Mouse (Mus musculus) midbrain, embryonic 16.5 days (tissue): Measurements from ENCODE around the gene H2afz. TPM values are rescaled to one million over a fixed set of nuclear protein-coding genes. Genes with fewer than 3 reads are reported as not detected.
"Not testable (repeated sequence)": the region's sequence is repeated elsewhere in the genome, so short reads cannot be mapped to it uniquely, and the experiment has no call there.

Source experiments
- ATAC-seq: fragments of 200-750 bp; cut with Nextera tagmentation; 2 replicates; pipeline ENCODE4 v1.8.0; 2017; ENCODE audit warnings: moderate TSS enrichment
- H3K27ac ChIP-seq: fragments of 300-500 bp; sonication (generic); 2 replicates; pipeline ENCODE4 v1.5.1; 2014; ENCODE audit warnings: mild to moderate bottlenecking, low read length, mixed read lengths
- H3K27me3 ChIP-seq: fragments of 300-500 bp; sonication (generic); 2 replicates; pipeline ENCODE4 v1.6.1; 2014; ENCODE audit warnings: low read depth, low read length, mixed read lengths; ENCODE audit not compliant: control insufficient read depth, insufficient read depth
- H3K36me3 ChIP-seq: fragments of 300-500 bp; sonication (generic); 2 replicates; pipeline ENCODE4 v1.6.1; 2014; ENCODE audit warnings: mild to moderate bottlenecking, low read length, moderate library complexity, mixed read lengths; ENCODE audit not compliant: control insufficient read depth, insufficient read depth
- H3K4me1 ChIP-seq: fragments of 300-500 bp; sonication (generic); 2 replicates; pipeline ENCODE4 v1.6.1; 2014; ENCODE audit warnings: mild to moderate bottlenecking, low read length, mixed read lengths; ENCODE audit not compliant: control insufficient read depth, insufficient read depth
- H3K4me2 ChIP-seq: fragments of 300-500 bp; sonication (generic); 2 replicates; pipeline ENCODE4 v1.6.1; 2014; ENCODE audit warnings: mild to moderate bottlenecking, low read length, mixed read lengths
- H3K4me3 ChIP-seq: fragments of 300-500 bp; sonication (generic); 2 replicates; pipeline ENCODE4 v1.5.1; 2014; ENCODE audit warnings: low read depth, mild to moderate bottlenecking, low read length, moderate library complexity, mixed read lengths
- H3K9ac ChIP-seq: fragments of 300-500 bp; sonication (generic); 2 replicates; pipeline ENCODE4 v1.6.1; 2014; ENCODE audit warnings: low read depth, low read length, mixed read lengths
- H3K9me3 ChIP-seq: fragments of 300-500 bp; sonication (generic); replicated peaks from 2 replicates; pipeline ENCODE4 v1.6.1; 2014; ENCODE audit warnings: mild to moderate bottlenecking, low read length, mixed read lengths; ENCODE audit not compliant: control insufficient read depth, poor library complexity, severe bottlenecking
- WGBS: fragments of 180-500 bp; shearing (Covaris S2); extraction: QIAGEN DNeasy Blood & Tissue Kit; methylation state at CpG from one replicate; pipeline ENCODE4 v1.1.7; 2014; 5-methylcytosine and 5-hydroxymethylcytosine counted together
- polyA plus RNA-seq: library from polyadenylated mRNA; unstranded; fragments of >200 nt; fragmentation: Nextera tagmentation; extraction: Ambion mirVana; gene quantifications from 2 replicates; pipeline ENCODE4 v1.2.1, GENCODE M21; 2015

The H2afz gene
- polyA plus RNA-seq, 1 experiment from 2014 or later, result 652 TPM

DNA sequence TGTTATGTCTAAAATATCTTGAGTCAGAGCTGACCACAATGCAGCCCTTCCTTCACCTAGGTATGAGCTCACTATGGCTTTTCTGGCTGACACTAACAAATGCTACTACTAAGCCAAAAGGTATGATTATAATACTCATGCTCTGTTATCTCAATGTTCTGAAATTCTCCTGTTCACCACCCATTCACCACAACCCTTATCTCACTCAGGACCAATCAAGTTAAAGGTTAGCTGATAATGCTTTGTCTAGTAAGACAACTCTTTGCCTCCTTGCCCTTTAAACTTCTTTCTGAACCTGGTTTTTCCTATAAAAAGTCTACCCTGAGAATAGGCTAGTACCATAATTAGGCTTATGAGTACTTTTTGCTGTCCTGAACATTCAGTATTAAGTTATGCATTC, 26.1 kb upstream of the H2afz start:
- no peak overlapping the region for H3K4me2 ChIP-seq
- ATAC-seq, result no peak
- no peaks in the 10 kb centered on the region for H3K27me3 ChIP-seq
- no peaks in the 10 kb centered on the region for H3K36me3 ChIP-seq
- H3K9me3 ChIP-seq, result no peaks in the 10 kb centered on the region
- H3K27ac ChIP-seq, result no peak overlapping the region
- no peak overlapping the region for H3K9ac ChIP-seq
- no peaks in the 10 kb centered on the region for H3K4me1 ChIP-seq
- H3K4me3 ChIP-seq, result no peak overlapping the region

DNA sequence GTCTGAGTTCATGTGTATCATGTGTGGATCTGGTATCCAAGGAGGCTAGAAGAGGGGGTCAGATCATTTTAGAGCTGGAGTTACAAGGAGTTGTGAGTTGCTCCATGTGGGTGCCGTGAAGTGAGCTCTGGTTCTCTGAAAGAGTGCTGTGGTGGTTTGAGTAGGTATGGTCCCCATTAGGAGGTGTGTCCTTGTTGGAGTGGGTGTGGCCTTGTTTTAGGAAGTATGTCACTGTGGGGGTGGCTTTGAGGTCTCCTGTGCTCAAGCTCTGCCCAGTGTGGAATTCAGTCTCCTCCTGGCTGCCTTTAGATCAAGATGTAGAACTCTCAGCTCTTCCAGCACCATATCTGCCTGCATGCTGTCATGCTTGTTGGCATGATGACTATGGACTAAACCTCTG, 21.3 kb upstream of the H2afz start:
- no peak for ATAC-seq
- no peak overlapping the region for H3K4me2 ChIP-seq

DNA sequence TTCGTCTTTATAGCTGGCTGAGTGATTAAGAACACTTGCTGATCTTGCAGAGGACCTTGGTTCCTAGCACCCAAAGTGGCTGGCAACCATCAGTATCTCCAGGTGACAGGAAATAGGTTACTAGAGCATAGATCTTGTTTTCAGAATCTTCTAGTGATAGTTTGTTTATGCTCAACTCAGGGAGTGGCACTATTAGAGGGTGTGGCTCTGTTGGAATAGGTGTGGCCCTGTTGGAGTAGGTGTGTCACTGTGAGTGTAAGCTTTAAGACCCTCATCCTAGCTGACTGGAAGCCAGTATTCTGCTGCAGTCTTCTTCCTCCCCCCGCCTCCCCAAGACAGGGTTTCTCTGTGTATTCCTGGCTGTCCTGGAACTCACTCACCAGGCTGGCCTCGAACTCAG, 20.0 kb upstream of the H2afz start:
- no peak overlapping the region for H3K4me3 ChIP-seq
- H3K9ac ChIP-seq, result no peak overlapping the region
- no peak overlapping the region for H3K4me2 ChIP-seq
- no peaks in the 10 kb centered on the region for H3K27me3 ChIP-seq
- H3K9me3 ChIP-seq, result no peaks in the 10 kb centered on the region
- no peaks in the 10 kb centered on the region for H3K4me1 ChIP-seq
- no peak for ATAC-seq
- no peak overlapping the region for H3K27ac ChIP-seq
- WGBS, result 91% methylated on average over 3 of the region's 3 CpGs
- no peaks in the 10 kb centered on the region for H3K36me3 ChIP-seq

More for the DNA sequence above, 21.3 kb upstream of the H2afz start:
- H3K27ac ChIP-seq, result no peak overlapping the region
- H3K36me3 ChIP-seq, result no peaks in the 10 kb centered on the region
- 80% methylated on average over 1 of the region's 1 CpGs for WGBS
- H3K9ac ChIP-seq, result no peak overlapping the region
- H3K27me3 ChIP-seq, result no peaks in the 10 kb centered on the region
- H3K4me1 ChIP-seq, result no peaks in the 10 kb centered on the region
- no peaks in the 10 kb centered on the region for H3K9me3 ChIP-seq
- H3K4me3 ChIP-seq, result no peak overlapping the region

DNA sequence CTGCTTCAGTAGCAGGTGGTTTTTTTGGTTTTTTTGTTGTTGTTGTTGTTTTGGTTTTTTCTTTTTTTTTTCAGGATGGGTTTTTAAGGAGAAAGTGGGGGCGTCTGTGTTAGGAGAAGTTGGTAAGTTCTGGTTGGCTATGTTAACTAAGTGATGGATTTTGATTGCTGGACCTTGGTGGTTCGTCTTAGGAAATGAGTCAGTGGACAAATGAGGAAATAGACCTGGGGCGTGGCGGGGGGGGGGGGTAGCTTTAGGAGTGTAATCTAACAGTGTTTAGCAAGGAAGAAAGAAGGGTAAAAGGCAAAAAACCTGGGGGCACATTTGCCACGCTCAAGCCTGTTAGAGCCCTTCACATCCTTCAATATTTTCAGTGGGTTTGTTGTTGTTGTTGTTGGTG, 17.7 kb upstream of the H2afz start:
- H3K4me2 ChIP-seq, result no peak overlapping the region
- 86% methylated on average over 5 of the region's 5 CpGs for WGBS
- ATAC-seq, result no peak
- no peaks in the 10 kb centered on the region for H3K27me3 ChIP-seq
- no peak overlapping the region for H3K27ac ChIP-seq
- H3K36me3 ChIP-seq, result no peaks in the 10 kb centered on the region
- no peak overlapping the region for H3K9ac ChIP-seq
- no peaks in the 10 kb centered on the region for H3K9me3 ChIP-seq
- no peak overlapping the region for H3K4me3 ChIP-seq
- no peaks in the 10 kb centered on the region for H3K4me1 ChIP-seq

DNA sequence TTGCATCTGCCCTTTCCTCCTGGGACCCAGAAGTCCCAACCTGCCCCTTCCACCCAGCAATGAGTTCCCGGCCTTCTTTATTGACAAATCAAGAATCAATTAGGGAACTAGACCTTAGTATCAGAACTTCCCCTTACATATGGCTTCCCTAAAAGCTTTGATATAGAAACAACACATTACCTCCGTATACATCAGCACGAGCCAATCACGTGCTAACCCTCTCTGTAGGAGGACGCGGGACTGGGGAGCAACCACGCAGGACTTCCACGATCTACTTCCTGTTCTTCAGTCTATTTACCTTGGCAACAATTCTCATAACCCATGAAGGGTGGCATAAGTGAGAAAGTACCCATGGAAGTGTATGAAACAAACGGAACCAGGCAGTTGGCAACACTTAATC, 15.9 kb upstream of the H2afz start:
- no peak overlapping the region for H3K9ac ChIP-seq
- 90% methylated on average over 9 of the region's 9 CpGs for WGBS
- H3K9me3 ChIP-seq, result no peaks in the 10 kb centered on the region
- H3K27me3 ChIP-seq, result no peaks in the 10 kb centered on the region
- no peak for ATAC-seq
- no peak overlapping the region for H3K27ac ChIP-seq
- no peaks in the 10 kb centered on the region for H3K4me1 ChIP-seq
- no peak overlapping the region for H3K4me3 ChIP-seq
- no peaks in the 10 kb centered on the region for H3K36me3 ChIP-seq
- no peak overlapping the region for H3K4me2 ChIP-seq

DNA sequence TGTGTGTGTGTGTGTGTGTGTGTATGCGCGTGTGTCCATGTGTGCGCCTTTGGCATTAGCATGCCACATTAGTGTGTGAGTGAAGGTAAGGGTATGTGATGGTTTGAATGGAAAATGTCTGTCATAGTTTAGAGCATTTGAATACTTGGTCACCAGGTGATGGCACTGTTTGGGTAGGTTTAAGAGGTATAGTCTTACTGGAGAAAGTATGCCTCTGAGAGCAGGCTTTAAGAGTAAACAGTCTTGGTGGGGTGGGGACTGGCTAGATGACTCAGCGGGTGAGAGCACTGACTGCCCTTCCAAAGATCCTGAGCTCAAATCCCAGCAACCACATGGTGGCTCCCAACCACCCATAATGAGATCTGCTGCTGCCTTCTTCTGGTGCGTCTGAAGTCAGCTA, 14.6 kb upstream of the H2afz start:
- WGBS, result 90% methylated on average over 5 of the region's 5 CpGs
- H3K36me3 ChIP-seq, result no peaks in the 10 kb centered on the region
- H3K4me3 ChIP-seq, result no peak overlapping the region
- no peak overlapping the region for H3K4me2 ChIP-seq
- H3K4me1 ChIP-seq, result no peaks in the 10 kb centered on the region
- H3K27me3 ChIP-seq, result no peaks in the 10 kb centered on the region
- H3K9me3 ChIP-seq, result no peaks in the 10 kb centered on the region
- no peak for ATAC-seq
- H3K27ac ChIP-seq, result no peak overlapping the region
- H3K9ac ChIP-seq, result no peak overlapping the region

DNA sequence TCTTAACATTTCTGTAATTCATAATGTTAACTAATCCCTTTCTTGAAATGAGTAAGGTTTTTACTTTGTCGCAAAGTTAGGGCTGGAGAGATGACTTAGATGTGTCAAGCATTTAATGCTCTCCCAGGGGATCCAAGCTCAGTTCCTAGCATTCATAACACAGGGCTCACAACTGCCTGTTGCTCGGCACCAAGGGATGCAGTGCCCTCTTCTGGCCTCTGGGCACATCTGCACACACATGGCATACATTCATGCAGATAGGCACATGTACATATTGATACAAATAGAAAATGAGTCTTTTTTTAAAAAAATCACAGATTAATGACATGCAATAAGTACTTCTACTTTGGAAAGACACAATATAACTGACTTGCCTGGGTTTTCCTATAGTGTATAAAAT, 13.1 kb upstream of the H2afz start:
- Histone ChIP-seq H3K4me2 (no peak overlapping the region), H3K4me3 (no peak overlapping the region), H3K27ac (no peak overlapping the region), H3K9ac (no peak overlapping the region), H3K4me1 (no peaks in the 10 kb centered on the region), H3K9me3 (no peaks in the 10 kb centered on the region), H3K36me3 (no peaks in the 10 kb centered on the region), H3K27me3 (no peaks in the 10 kb centered on the region)
- ATAC-seq, result no peak
- 87% methylated on average over 2 of the region's 2 CpGs for WGBS

DNA sequence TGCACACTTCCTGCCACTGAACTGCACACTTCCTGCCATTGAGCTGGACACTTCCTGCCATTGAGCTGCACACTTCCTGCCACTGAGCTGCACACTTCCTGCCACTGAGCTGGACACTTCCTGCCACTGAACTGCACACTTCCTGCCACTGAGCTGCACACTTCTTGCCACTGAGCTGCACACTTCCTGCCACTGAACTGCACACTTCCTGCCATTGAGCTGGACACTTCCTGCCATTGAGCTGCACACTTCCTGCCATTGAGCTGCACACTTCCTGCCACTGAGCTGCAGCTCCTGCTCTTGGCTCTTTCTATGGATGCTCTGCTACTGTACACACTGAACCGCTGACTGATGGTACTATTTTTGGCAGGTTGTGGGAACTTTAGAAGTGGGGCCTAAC, 11.3 kb upstream of the H2afz start:
- not testable (repeated sequence) for ATAC-seq

DNA sequence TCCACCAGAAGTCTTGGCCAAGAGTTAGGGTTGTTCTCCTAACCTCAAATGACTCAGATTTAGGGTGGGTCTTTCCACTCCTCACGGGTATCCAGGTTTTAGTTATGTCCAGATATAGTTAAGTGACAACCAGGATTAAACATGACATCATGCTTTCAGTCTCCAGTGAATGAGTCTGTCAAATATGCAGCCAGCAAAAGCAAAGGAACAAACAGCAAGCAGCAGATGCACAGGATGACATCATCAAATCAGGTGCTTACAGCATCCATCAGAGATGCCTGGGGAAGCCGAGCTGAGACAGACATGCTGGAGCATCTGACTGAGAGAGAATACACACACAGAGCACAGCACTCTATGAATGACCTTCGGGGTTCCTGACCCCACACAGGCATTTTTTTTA, 9.0 kb upstream of the H2afz start:
- Histone ChIP-seq H3K36me3 (no peaks in the 10 kb centered on the region), H3K9ac (no peak overlapping the region), H3K27ac (no peak overlapping the region), H3K4me2 (no peak overlapping the region), H3K27me3 (no peaks in the 10 kb centered on the region), H3K9me3 (no peaks in the 10 kb centered on the region), H3K4me3 (no peak overlapping the region), H3K4me1 (no peaks in the 10 kb centered on the region)
- no peak for ATAC-seq
- 67% methylated on average over 3 of the region's 3 CpGs for WGBS

More for the DNA sequence above, 11.3 kb upstream of the H2afz start:
- H3K4me1 ChIP-seq, H3K4me3 ChIP-seq, H3K27ac ChIP-seq, H3K36me3 ChIP-seq, H3K27me3 ChIP-seq, H3K9ac ChIP-seq, H3K9me3 ChIP-seq, H3K4me2 ChIP-seq: not testable (repeated sequence)
- WGBS, result 97% methylated on average over 1 of the region's 1 CpGs

DNA sequence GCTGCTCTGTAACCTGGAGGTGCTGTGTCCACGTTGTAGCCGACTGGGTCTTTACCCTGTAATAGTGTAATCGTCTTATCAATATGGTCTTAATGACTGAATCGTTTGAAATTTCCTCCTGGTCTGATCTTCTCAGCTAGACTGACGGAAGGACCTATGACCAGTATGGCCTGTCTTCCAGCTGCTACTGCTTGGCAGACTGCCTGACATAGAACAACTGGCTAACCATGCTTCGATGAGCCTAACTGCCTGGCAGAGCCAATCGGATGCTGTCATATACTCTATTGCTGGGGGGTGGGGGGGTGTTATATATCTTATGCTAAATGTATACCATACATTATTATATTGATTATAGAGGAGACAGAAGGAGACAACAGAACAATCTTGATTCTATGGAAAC, 8.2 kb upstream of the H2afz start:
- H3K9ac ChIP-seq, result no peak overlapping the region
- no peaks in the 10 kb centered on the region for H3K36me3 ChIP-seq
- H3K27ac ChIP-seq, result no peak overlapping the region
- no peak for ATAC-seq
- no peaks in the 10 kb centered on the region for H3K9me3 ChIP-seq
- H3K4me2 ChIP-seq, result no peak overlapping the region
- WGBS, result 82% methylated on average over 7 of the region's 7 CpGs
- no peaks in the 10 kb centered on the region for H3K4me1 ChIP-seq
- no peaks in the 10 kb centered on the region for H3K27me3 ChIP-seq
- H3K4me3 ChIP-seq, result no peak overlapping the region
